Mouse (Mus musculus) cerebellum, adult (tissue): ENCODE results near the gene Orc3.
"Not testable (repeated sequence)": the region's sequence is repeated elsewhere in the genome, so short reads cannot be mapped to it uniquely, and the experiment has no call there.

Experiments
- ATAC-seq: cut with Nextera tagmentation; 2 replicates; pipeline ENCODE4 v1.9.2; 2017; ENCODE audit warnings: mild to moderate bottlenecking, moderate library complexity, mixed read lengths; ENCODE audit not compliant: insufficient number of reproducible peaks, low FRiP score, low TSS enrichment

The Orc3 gene

DNA sequence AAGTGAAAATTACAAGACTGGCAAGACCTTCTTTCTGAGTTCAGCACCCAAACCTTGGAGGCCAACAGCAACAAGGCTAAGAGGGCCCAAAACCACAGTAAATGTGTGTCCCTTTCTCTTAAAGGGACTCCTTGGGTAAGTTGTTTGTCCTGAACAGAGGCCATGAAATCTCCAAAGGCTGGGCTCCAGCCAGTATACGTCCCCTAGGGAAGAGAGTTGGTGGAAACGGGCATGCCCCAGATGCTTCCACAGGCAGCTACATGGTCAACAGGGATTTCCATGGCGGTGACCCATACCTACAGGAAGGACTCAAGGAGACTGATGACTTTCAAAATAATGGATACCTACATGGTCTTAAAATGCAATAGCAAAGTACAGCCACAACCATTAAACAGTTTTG, 31.3 kb downstream of the Orc3 start:
- ATAC-seq = no peak

GRCm38 (mm10) chr4:34582476-34582875, 32.3 kb downstream of the Orc3 start:
- no peak for ATAC-seq

DNA sequence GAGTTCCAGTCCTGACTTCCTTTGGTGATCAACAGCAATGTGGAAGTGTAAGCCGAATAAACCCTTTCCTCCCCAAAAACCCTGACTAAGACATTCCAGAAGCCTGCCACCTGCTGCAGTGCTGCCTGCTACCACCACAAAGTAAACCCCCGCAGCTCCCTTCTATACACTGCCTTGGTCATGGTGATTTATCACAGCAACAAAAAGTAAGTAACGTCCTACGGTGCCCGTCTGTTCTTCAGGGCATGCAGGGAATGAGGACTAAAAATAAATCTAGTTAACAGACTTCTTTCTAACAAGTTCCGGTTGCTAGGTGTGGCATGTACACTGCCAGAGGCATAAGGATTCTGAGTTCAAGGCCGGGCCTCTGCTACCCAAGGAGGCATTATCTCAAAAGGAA, 32.8 kb downstream of the Orc3 start:
- no peak for ATAC-seq

GRCm38 (mm10) chr4:34581489-34581888, 33.3 kb downstream of the Orc3 start:
- not testable (repeated sequence) for ATAC-seq

DNA sequence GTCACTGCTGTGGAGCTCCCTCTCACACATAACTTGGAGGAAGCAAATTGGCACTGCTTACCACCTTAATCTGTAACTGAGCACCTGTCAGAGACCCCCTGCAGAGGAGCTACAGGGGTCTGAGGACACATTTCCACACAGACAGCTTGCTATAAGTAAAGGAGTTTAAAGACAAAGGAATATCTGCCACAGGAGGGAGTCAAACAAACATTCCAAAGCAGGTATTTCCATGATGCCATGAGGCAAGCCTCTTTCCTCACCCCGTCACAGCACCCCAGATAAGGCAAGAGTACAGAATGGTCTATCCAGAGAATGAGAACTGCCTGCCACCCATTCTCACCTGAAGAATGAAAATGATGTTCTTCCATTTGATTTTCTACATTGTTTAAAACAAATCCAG, 35.5 kb downstream of the Orc3 start:
- no peak for ATAC-seq

DNA sequence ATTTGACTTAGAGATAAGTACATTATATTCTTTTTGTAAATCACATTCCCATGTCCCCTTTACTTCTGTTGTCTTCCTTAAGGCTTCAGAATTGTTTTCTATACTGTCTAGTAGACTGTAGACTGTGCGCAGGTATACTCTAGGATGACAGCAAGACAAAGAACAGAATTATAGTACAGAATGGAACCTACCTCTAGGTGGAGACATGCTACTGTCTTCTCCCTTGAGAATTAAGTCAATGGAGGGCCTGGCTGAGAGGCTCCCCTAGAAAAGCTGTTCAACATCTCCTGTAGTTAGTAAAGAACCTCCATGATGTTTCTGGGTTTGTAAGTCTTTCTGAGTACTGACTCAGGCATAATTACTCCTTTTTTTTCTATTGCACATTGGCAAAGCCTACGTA, 37.7 kb downstream of the Orc3 start:
- no peak for ATAC-seq

DNA sequence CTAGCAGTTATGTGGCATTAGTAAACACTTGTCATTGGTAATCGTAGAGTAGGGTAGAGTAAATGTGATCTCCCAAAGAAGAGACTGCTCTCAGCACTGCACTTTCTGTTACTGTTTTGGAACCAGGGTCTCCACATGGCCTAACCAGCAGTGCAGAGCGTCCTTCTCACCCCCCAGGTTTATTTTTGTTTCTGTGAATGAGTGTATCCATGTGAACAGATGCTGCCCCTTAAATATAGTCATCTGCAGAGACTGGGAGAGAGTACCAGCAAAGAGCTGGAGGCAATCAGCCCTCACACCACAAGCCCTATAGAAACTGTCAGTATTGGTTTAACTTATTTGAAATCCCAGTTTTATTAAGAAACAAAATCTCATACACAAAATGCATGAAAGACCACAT, 41.9 kb downstream of the Orc3 start:
- ATAC-seq = no peak

GRCm38 (mm10) chr4:34566226-34566625, 48.5 kb downstream of the Orc3 start:
- no peak for ATAC-seq

GRCm38 (mm10) chr4:34560971-34561370, 53.8 kb downstream of the Orc3 start:
- ATAC-seq = no peak

GRCm38 (mm10) chr4:34556183-34556582, 58.6 kb downstream of the Orc3 start:
- no peak for ATAC-seq

DNA sequence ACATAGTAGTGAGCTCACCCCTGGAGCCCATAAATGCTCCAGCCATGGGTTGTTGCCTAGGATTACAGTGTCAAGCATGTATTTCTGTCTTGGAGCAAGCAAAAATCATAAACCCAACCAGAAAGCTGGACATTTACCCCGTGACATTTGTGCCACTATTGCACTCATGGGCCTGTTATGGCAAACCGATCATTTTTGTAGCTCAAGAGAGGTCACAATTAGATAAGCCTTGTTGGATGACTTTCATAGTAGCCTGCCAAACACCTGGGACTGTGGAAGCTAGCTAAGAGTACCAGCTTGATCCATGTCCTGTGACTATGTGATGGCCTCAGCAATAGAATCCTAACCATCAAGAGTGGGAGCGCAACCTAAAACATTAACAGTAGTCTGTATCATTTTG, 59.1 kb downstream of the Orc3 start:
- no peak for ATAC-seq

- no peak for ATAC-seq
Observed at GRCm38 (mm10) chr4:34554596-34554995, 60.1 kb downstream of the Orc3 start.

DNA sequence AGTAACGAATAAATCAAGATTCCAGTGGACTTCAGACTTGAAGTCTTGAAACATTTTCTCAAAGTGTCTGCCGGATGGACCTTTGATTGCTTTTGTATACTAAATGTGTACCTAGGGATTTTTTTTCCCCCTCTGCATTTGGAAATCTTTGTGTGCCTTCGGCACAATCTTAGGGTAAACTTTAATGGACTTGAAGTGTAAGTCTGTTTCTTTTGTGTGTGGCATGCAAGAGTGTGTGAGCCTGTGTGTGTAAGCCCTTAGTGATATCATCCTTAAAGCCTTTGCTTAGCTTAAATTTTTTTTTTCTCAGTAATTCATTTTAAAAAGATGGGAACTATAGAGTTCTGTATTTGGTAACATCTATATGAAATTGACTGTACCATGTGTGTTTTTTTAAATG, 62.8 kb downstream of the Orc3 start:
- no peak for ATAC-seq

DNA sequence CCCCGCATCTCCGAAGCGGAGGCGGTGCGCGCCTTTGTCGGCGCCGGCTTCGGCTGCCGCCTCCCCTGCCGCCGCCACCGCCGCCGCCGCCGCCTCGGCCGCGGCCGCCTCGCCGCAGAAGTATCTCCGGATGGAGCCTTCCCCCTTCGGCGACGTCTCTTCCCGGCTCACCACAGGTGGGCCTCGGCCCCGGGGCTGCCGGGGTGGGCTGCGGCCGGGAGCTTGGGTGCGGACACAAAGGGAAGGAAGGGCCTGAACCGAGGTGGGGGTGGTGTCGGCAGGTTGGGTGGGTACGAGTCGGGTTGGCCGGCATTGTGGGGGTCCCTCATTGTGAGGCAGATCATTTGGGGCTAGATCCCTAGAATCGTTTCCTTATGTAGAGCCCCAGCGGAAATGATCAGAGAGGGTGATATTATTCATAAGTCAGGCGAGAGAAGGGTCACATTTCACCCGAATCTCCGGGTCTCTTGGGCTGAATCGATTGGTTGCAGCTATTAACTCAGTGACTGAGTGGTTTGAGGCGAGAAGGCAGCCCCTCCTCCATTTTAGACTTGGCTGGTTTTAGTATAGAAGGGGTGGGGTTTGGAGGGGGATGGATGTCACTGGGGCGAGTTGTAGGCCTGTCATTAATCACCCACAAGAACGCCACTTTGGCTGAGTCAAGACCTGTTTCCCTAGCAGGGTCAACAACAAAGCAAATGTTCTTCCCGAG, 63.5 kb downstream of the Orc3 start:
- peak; percentile 39 for ATAC-seq

- ATAC-seq = no peak; the same call in 1 of the 2 replicates
Observed at GRCm38 (mm10) chr4:34550748-34551097, 64.0 kb downstream of the Orc3 start, which contains the start of gene Akirin2. Akirin2 (plus strand) TSS chr4:34550937.

- peak; percentile 97 for ATAC-seq
Observed at GRCm38 (mm10) chr4:34549981-34550747, 64.6 kb downstream of the Orc3 start.

- ATAC-seq = peak; percentile 81
Observed at GRCm38 (mm10) chr4:34529941-34530340, 84.8 kb downstream of the Orc3 start.

DNA sequence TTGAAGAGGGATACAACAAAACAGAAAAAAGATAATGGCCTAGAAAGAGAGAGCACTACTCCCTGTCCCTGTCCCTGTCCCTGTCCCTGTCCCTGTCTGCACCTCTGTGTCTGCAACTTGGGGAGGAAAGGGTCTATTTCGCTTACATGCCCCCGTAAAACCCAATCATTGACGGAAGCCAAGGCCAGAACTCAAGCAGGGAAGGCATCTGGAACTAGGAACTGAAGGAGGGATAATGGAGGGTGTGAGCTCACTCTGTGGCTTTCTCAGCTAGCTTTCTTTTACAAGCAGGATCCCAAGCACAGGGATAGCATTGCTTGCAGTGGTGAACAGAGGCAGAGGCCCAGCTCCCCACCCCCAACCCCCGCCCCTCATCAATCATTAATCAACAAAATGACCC, 85.4 kb downstream of the Orc3 start:
- ATAC-seq = no peak; the same call in 1 of the 2 replicates

- no peak for ATAC-seq
Observed at GRCm38 (mm10) chr4:34528430-34529100, 86.2 kb downstream of the Orc3 start.

- ATAC-seq = no peak
Observed at GRCm38 (mm10) chr4:34526771-34527170, 88.0 kb downstream of the Orc3 start.

GRCm38 (mm10) chr4:34523586-34523985, 91.2 kb downstream of the Orc3 start:
- no peak for ATAC-seq
